Mouse (Mus musculus) urinary bladder, postnatal 4 days (tissue): ENCODE results near the gene Aanat.
"Not testable (repeated sequence)": the region's sequence is repeated elsewhere in the genome, so short reads cannot be mapped to it uniquely, and the experiment has no call there.

Experiments used
- DNase-seq, 2 experiments: peaks; one replicate each; pipeline ENCODE4 v3.0.0; 2021 to 2022; ENCODE audit warnings: low spot score in 2 of 2

Gene Aanat

DNA sequence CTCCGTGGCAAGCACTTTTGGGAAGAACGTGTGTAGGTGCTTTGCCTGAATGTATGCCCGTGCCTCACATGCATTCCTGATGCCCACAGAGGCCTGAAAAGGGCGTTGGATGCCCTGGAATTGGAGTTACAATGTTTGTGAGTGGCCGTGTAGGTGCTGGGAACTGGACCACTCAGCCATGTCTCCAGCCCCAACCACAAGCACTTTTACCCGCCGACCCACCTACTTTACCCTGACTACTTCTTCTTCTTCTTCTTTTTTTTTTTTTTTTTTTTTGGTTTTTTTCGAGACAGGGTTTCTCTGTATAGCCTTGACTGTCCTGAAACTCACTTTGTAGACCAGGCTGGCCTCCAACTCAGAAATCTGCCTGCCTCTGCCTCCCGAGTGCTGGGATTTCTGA lies 24.9 kb downstream of the Aanat start:
- not testable (repeated sequence) for DNase-seq

DNA sequence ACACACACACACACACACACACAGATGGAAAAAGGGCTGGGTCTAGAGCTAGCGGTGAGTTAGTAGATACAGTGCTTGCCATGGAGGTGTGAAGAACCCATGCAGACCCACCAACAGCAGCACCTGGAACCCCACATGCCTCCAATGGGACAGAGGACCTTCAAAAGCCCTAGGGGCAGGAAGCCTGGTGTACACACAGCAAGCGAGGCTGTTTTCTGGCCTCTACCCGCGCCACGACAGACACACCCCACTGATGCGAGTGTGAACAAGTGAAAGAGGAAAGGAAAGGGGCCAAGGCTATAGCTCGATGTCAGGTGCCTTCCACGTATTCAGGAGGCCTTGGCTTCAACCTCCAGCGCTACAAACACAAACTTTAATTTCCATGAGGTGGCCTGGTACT lies 25.7 kb downstream of the Aanat start:
- DNase-seq = no peak

GRCm38 (mm10) chr11:116612554-116612953 lies 26.3 kb downstream of the Aanat start:
- no peak for DNase-seq

DNA sequence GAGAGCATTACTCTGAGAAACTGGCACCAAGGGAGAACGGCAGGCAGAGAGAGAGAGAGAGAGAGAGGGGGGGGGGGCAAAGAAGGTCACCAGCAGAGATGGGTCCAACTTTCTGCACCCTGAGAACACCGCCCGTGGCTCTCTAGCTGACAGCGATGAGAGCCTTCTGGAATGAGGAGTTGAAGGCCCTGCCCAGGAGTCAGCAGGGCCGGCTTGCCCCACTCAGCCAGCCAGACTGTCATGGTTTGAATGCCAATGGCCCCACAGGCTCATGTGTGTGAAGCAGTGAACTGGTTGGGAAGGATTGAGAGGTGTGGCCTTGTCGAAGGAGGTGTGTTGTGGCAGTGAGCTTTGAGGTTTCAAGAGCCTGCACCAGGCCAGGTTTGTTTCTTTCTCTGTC lies 27.0 kb downstream of the Aanat start:
- no peak for DNase-seq

DNA sequence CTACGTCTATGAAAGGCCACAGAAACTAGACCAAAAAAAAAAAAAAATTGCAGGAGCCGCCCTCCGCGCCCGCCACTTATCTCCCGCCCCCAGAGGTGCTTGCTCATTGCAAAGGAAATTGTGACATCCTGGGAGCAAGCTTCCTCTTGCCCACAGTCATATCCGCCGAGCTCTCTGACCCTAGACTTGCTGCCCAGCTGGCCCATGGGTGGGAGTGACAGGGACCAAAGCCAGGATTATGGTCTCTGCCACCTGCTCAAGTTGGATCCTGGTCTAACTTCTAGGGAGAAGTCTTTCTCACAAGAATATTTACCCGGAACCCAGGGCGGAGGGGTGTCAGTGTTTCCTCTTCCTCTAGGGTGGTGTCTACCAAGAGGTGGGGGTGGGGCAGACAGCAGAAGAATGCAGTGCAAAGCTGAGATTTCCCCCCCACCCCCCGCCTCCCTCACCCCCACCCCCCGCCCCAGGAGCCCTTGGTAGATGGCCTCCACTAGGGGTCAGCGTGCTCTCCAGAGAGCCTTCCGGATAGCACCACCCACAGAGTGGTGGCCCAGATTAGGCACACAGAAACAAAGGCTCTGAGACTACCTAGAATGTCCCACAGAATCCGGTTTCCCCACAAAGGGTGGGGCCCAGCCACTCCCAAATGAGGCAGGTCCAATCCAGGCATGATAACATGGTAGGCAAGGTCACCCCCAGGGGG lies 29.7 kb downstream of the Aanat start:
- no peak for DNase-seq

DNA sequence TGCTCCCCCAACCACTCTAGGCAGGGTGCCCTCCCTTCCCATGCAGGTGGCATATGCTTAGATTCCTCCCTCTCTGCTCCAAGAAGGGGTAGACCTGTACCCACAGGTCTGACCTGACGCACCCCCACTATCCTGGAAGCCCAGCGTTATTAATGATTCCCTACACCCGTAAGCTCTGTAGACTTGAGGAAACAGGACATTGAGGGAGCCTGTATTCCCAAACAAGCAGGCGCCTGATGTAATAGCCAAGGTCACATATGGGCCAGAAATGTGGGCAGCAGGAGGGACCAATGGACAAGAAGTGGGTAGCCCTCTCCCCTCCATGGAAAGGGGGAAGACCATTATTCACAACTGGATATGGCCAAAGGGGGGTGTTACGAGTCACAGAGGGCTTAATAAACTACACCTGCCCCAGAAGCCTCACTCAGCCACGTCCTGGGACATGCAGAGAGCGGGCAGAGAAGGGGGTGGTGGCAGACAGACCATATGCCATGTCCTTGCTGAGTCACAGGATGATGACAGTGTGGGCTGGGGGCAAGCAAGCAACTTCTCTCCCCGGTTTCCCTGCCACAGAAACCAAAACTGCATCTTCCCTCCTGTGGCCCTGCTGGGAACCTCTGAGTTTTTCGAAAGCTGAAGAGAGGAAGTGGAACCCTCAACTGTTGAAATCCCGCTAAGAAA lies 30.3 kb downstream of the Aanat start:
- DNase-seq = no peak

GRCm38 (mm10) chr11:116617641-116618040 lies 31.4 kb downstream of the Aanat start:
- DNase-seq = no peak

- no peak for DNase-seq
Observed at GRCm38 (mm10) chr11:116618666-116619065, 32.4 kb downstream of the Aanat start.

- DNase-seq = no peak
Observed at GRCm38 (mm10) chr11:116619156-116619555, 32.9 kb downstream of the Aanat start.

- DNase-seq = no peak
Observed at GRCm38 (mm10) chr11:116619561-116619960, 33.3 kb downstream of the Aanat start.

GRCm38 (mm10) chr11:116620073-116620472 lies 33.8 kb downstream of the Aanat start:
- no peak for DNase-seq

GRCm38 (mm10) chr11:116620559-116621253 lies 34.5 kb downstream of the Aanat start:
- no peak for DNase-seq

GRCm38 (mm10) chr11:116621258-116621704 lies 35.0 kb downstream of the Aanat start:
- peak in 1 of 2 experiments; percentile 65 for DNase-seq

- no peak for DNase-seq
Observed at GRCm38 (mm10) chr11:116623281-116624124, 37.3 kb downstream of the Aanat start.

GRCm38 (mm10) chr11:116624131-116624832 lies 38.0 kb downstream of the Aanat start:
- peak; percentile 80 to 82 for DNase-seq

DNA sequence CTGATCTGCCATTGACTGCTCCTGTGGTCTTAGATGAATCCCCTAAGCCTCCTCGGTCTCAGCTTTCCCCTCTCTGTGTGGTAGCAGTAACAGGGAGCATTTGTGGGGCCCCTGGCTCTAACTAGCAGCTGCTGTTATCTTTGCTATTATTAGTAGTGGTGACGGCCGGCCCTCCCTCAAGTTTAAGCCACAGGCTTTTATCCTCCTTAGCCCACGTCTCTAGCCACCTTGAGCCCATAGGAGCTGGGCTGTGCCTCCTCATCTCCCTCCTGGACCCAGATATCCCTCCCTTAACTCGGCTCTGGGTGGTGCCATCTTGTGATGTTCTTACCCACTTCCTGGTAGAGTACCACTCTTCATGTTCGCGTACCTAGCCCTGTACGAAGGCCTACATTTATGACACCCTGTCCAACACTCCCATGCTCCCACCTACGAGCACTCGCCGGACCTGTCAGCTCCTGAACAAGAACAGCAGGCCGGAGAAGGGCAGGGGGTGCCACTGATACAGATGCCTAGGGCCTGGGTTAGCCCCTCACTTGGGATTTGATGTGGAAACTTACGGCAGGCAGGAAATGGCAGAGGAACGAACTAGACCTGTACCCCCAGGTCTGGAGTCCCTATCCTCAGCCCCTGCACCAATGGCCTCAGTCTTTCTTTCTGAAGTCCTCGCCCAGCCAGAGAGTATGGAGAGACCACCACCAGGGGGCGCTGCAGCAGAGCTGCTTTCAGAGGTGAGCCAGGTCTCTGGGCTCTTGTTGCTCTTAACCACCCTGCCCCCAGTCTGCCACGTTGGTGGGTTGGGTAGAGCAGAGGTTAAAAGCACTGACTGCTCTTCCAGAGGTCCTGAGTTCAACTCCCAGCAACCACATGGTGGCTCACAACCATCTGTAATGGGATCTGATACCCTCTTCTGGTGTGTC lies 39.1 kb downstream of the Aanat start:
- no peak for DNase-seq

DNA sequence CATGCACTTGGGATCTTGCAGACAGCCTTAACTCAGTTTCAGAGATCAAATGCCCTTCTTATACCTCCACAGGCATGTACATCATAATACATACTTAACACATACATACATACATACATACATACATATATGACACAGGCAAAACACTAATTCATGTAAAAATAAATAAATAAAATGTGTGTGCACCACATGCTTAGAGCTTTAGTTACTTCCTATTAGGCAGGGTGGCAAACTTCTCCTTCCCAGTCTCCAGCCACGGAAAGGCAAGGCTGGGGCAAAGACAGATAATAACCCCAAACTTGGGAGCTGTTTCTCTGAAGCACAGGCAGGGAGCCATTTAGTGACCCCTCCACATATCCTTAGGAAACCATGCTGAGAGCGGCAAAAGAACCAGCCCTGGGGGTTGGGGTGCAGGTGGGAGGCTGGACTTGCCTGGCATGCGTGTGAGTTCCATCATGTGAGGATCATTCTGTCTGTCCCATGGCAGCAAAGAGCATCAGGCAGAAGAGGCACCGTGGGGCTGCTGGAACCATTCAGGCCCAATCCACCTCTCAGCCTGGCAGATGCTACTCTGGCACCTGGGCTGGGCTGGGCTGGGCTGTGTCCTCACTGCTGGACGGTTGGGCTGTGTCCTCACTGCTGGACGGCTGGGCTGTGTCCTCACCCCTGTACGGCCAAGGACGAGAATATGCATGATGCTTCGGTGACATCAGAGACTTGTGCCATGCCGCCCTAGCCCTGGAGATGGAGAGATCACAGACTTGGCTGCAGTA lies 40.3 kb downstream of the Aanat start, which contains the start of gene Rhbdf2:
Gene Rhbdf2 (minus strand): TSS at position 721 of the 773 bp plus-strand sequence.
- DNase-seq = no peak

DNA sequence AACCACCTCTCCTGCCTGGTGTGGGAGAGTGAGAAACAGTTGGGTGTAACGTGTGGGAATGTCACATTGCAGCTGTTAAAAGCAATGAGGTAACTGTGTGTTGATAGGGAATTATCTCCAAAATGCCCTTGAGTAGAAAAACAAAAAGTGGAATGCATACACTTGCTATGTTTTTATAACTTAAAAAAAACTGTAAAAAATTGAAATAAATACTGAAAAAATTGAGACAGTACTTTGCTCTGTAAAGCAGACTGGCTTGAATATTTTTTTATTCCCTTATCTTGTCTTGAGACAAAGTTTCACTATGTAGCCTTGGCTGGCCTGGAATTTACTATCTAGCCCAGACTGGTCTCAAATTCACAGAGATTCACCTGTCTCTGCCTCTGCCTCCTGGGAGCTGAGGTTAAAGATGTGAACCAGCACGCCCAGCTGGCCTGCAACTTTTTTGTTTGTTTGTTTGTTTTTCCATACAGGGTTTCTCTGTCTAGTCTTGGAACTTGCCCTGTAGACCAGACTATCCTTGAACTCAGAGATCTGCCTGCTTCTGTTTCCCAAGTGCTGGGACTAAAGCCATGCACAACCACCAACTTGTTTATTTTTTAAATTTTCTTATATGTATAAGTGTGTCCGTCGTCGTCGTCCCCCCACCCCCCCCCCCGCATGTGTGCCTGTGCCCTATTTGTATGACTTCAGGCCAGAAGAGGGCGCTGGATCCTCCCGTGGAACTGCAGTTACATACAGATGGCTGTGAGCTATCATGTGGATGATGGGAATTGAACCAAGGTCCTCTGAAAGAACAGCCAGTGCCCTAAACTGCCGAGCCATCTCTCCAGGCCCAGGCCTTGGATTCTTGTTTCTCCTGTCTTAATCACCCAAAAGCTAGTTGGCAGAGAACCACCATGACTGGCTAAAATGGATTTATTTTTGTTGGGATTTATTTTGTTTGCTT lies 41.1 kb downstream of the Aanat start:
- no peak for DNase-seq
